Mouse (Mus musculus): ENCODE measurements around the gene Pde6h. TPM values are rescaled to one million over a fixed set of nuclear protein-coding genes. Genes with fewer than 3 reads are reported as not detected.
"Not testable (repeated sequence)": the region's sequence is repeated elsewhere in the genome, so short reads cannot be mapped to it uniquely, and the experiment has no call there.

Pde6h gene
- polyA plus RNA-seq, 1 experiment from 2014 or later: not detected

DNA sequence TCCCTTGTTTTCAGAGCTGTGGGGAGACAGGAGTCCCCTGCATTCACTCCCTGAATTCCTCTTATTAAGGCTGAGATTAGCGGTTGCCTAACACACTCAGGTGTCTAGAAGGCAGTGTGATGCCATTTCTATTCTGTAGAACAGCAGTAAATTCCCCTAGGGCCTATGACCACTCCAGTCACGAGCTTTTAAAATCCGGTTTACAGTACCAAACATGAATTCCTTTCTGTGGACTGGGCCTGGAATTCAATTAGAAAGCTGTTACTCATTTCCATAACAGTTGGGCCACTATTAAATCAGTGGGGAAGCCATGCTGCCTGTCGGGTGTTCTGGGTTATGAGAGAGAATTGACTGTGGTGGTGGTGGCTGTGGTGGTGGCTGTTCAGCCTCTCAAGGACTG, 24.1 kb downstream of the Pde6h start:
- H3K9me3 ChIP-seq: no peaks in the 10 kb centered on the region
- ATAC-seq (replicated peaks): no peak

DNA sequence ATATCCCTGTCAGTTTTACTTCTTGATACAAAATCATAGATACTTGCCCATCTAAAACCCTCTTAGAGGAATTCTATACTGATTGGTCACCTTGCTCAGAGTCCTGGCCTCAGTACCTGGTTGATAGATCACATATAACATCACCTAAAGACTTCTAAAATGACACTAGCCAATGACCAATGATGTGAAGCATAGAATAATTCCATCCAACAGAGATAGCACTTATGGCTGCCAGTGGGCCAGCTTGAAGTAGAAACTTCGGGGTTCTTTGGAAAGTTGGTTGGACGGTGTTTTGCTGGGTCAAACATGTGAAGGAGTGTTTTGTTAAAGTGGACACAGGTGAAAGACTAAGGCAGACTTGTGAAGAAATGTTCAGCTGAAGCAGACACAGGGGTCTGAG, 26.5 kb downstream of the Pde6h start:
- no peaks in the 10 kb centered on the region for H3K27me3 ChIP-seq (replicated peaks)
- WGBS: 92% methylated on average over 2 of the region's 2 CpGs
- ATAC-seq (replicated peaks): no peak
- H3K9ac ChIP-seq: no peak overlapping the region
- no peaks in the 10 kb centered on the region for H3K9me3 ChIP-seq
- H3K36me3 ChIP-seq (replicated peaks): no peaks in the 10 kb centered on the region
- H3K4me1 ChIP-seq: 0 out of 2 replicates have a peak, but pooled peaks cover 2% of the 10 kb centered on the region
- no peak overlapping the region for H3K27ac ChIP-seq
- H3K4me3 ChIP-seq: no peak overlapping the region
- H3K4me2 ChIP-seq: no peak overlapping the region

More for the DNA sequence above, 24.1 kb downstream of the Pde6h start:
- Histone ChIP-seq H3K27ac (no peak overlapping the region), H3K4me1 (0 out of 2 replicates have a peak, but pooled peaks cover 2% of the 10 kb centered on the region), H3K4me3 (no peak overlapping the region), H3K36me3 (replicated peaks) (no peaks in the 10 kb centered on the region), H3K9ac (no peak overlapping the region), H3K4me2 (no peak overlapping the region), H3K27me3 (replicated peaks) (no peaks in the 10 kb centered on the region)
- WGBS: 30% methylated on average over 4 of the region's 4 CpGs

GRCm38 (mm10) chr6:136952930-136953329, 29.3 kb downstream of the Pde6h start:
- no peak for ATAC-seq (replicated peaks)
- H3K4me2 ChIP-seq: no peak overlapping the region
- H3K4me3 ChIP-seq: no peak overlapping the region
- H3K9ac ChIP-seq: no peak overlapping the region
- no peak overlapping the region for H3K27ac ChIP-seq
- H3K9me3 ChIP-seq: no peaks in the 10 kb centered on the region
- H3K4me1 ChIP-seq: no peaks in the 10 kb centered on the region
- 94% methylated on average over 9 of the region's 9 CpGs for WGBS
- no peaks in the 10 kb centered on the region for H3K27me3 ChIP-seq (replicated peaks)
- H3K36me3 ChIP-seq (replicated peaks): no peaks in the 10 kb centered on the region

DNA sequence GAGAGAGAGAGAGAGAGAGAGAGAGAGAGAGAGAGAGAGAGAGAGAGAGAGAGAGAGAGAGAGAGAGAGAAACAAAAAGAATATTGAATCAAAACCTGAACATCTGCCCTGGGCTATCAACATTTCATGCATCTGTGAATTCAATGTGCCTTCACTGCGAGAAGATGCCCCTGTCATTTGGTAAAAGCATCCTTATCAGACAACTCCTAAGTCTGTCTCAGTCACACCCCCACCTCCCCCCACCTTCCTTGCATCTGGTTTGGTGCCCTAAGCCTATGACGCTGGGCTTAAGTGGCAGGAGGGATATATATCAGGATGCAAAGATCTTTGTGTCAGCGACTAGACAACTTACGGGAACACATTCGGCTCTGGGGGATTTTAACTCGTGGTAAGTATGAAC, 30.6 kb downstream of the Pde6h start:
- Histone ChIP-seq H3K4me3 (no peak overlapping the region), H3K9me3 (no peaks in the 10 kb centered on the region), H3K4me1 (no peaks in the 10 kb centered on the region), H3K27me3 (replicated peaks) (no peaks in the 10 kb centered on the region), H3K27ac (no peak overlapping the region), H3K36me3 (replicated peaks) (no peaks in the 10 kb centered on the region), H3K9ac (no peak overlapping the region), H3K4me2 (no peak overlapping the region)
- 83% methylated on average over 6 of the region's 6 CpGs for WGBS
- ATAC-seq (replicated peaks): no peak

DNA sequence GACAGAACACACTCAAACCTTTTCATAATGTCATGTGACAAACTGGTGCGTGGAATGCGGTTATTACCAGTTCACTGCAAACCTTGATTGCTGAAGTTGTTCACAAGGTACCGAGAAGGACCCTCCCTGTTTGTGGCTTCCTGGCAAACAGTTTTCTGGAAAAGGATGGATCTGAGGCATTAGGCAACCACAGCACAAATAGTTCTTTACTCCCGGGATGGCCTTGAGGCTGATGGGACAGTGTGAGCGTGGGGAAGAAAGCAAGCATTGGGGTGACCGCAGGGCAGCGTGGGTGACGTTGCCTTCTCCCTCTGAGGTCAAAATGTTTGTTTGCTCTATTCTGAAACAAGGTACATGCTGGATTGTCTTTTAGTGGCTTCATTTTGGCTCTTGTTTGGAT, 31.1 kb downstream of the Pde6h start:
- no peaks in the 10 kb centered on the region for H3K36me3 ChIP-seq (replicated peaks)
- 92% methylated on average over 8 of the region's 8 CpGs for WGBS
- H3K4me2 ChIP-seq: no peak overlapping the region
- no peak overlapping the region for H3K4me3 ChIP-seq
- no peaks in the 10 kb centered on the region for H3K4me1 ChIP-seq
- no peak overlapping the region for H3K9ac ChIP-seq
- no peaks in the 10 kb centered on the region for H3K27me3 ChIP-seq (replicated peaks)
- H3K27ac ChIP-seq: no peak overlapping the region
- H3K9me3 ChIP-seq: no peaks in the 10 kb centered on the region
- no peak for ATAC-seq (replicated peaks)

DNA sequence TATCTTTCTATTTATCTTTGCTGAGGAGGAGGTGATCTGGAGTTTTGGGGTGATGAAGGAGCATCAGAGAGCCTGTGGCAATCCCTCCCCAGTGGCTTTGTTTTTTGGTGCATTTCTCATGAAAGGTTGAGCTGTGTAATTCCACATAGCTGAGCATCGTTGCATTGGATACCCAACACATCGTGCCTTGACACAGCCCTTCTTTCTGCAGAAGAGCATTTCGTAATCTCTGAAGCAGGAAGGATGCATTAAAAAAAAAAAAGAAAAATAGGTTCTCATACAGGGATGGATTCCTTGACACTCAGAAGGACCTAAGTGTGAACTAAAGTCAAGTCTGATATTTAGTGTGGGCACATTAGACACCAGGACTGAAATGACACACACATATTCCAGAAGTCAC, 31.6 kb downstream of the Pde6h start:
- Histone ChIP-seq H3K9ac (no peak overlapping the region), H3K4me3 (no peak overlapping the region), H3K27ac (no peak overlapping the region), H3K9me3 (no peaks in the 10 kb centered on the region), H3K4me2 (no peak overlapping the region), H3K4me1 (no peaks in the 10 kb centered on the region), H3K36me3 (replicated peaks) (no peaks in the 10 kb centered on the region), H3K27me3 (replicated peaks) (no peaks in the 10 kb centered on the region)
- WGBS: 93% methylated on average over 3 of the region's 3 CpGs
- no peak for ATAC-seq (replicated peaks)

GRCm38 (mm10) chr6:136957062-136957461, 33.4 kb downstream of the Pde6h start:
- H3K9ac ChIP-seq: no peak overlapping the region
- no peaks in the 10 kb centered on the region for H3K4me1 ChIP-seq
- H3K36me3 ChIP-seq (replicated peaks): no peaks in the 10 kb centered on the region
- H3K27ac ChIP-seq: no peak overlapping the region
- ATAC-seq (replicated peaks): no peak
- no peaks in the 10 kb centered on the region for H3K9me3 ChIP-seq
- H3K27me3 ChIP-seq (replicated peaks): no peaks in the 10 kb centered on the region
- H3K4me3 ChIP-seq: no peak overlapping the region
- no peak overlapping the region for H3K4me2 ChIP-seq
- 59% methylated on average over 7 of the region's 7 CpGs for WGBS

GRCm38 (mm10) chr6:136959131-136959530, 35.5 kb downstream of the Pde6h start:
- no peaks in the 10 kb centered on the region for H3K27me3 ChIP-seq (replicated peaks)
- H3K9me3 ChIP-seq: no peaks in the 10 kb centered on the region
- H3K4me3 ChIP-seq: no peak overlapping the region
- ATAC-seq (replicated peaks): no peak
- no peak overlapping the region for H3K27ac ChIP-seq
- WGBS: 62% methylated on average over 11 of the region's 11 CpGs
- no peak overlapping the region for H3K9ac ChIP-seq
- no peaks in the 10 kb centered on the region for H3K36me3 ChIP-seq (replicated peaks)
- no peaks in the 10 kb centered on the region for H3K4me1 ChIP-seq
- H3K4me2 ChIP-seq: no peak overlapping the region

GRCm38 (mm10) chr6:136962957-136963356, 39.3 kb downstream of the Pde6h start:
- Histone ChIP-seq H3K4me1 (no peaks in the 10 kb centered on the region), H3K36me3 (replicated peaks) (no peaks in the 10 kb centered on the region), H3K4me2 (no peak overlapping the region), H3K9me3 (no peaks in the 10 kb centered on the region), H3K9ac (no peak overlapping the region), H3K4me3 (no peak overlapping the region), H3K27ac (no peak overlapping the region), H3K27me3 (replicated peaks) (no peaks in the 10 kb centered on the region)
- WGBS: 86% methylated on average over 11 of the region's 11 CpGs
- ATAC-seq (replicated peaks): no peak

DNA sequence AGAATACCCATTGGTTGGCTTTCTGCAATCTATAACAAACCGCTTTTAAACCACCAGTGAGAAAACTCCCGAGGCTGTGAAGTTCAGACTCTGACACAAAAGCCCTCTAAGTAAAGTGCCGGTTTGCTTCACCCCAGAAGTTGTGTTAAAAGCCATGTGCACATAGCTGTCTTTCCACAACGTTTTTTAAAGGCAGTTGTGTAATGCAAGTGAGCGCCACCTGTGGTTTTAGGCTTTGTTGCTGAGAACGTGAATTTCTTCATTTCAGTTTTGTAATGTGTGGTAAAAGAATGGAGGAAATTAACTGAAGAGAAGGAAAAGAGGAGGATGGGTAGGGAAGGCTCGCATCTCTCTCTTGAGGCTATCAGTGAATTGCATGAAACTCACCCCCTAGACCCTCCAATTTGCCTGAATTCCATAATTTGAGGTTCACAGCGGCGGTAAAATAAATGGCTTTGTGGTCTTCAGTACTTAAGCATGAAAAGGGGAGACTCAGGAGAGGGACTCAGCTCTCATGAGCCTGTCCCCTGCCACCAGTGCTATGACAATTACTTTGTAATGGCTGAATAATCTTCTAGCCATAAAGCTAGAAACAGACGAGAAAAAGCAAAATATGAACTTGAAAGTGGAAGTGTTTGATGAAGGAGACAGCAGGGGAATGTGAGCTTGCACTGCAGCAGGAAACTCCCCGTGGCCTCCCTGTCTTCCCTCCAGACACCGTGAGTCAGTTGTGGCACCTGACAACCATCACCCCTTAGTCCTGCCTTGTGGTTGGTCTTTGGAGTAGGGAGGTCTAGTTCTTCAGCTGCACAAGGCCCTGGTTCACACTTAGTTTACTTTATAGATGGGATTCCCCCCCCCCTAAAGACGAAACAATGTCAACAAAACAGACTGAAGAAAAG, 41.2 kb downstream of the Pde6h start:
- no peaks in the 10 kb centered on the region for H3K27me3 ChIP-seq (replicated peaks)
- no peaks in the 10 kb centered on the region for H3K4me1 ChIP-seq
- 69% methylated on average over 13 of the region's 13 CpGs for WGBS
- H3K4me3 ChIP-seq: no peak overlapping the region
- H3K36me3 ChIP-seq (replicated peaks): no peaks in the 10 kb centered on the region
- no peak overlapping the region for H3K27ac ChIP-seq
- H3K4me2 ChIP-seq: no peak overlapping the region
- no peak overlapping the region for H3K9ac ChIP-seq
- H3K9me3 ChIP-seq: no peaks in the 10 kb centered on the region
- ATAC-seq (replicated peaks): no peak

DNA sequence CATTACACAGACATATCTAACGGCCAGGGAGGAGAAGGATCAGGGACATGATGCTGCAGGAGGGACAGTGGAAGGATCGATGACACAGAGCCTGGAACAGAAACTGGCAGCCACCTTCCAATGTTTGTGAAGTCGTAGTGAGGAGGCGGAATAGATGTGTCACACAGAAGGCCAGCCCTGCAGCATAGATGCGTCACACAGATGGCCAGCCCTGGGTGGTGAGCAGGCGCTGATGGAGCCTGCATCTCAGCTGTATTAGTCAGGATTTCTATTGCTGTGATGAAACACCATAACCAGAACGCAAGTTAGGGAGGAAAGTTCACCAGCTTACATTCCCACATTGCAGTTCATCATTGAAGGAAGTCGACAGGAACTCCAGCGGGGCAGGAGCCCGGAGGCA, 42.3 kb downstream of the Pde6h start:
- Histone ChIP-seq H3K4me1 (no peaks in the 10 kb centered on the region), H3K4me2 (no peak overlapping the region), H3K36me3 (replicated peaks) (no peaks in the 10 kb centered on the region), H3K9me3 (no peaks in the 10 kb centered on the region), H3K4me3 (no peak overlapping the region), H3K27me3 (replicated peaks) (no peaks in the 10 kb centered on the region), H3K9ac (no peak overlapping the region), H3K27ac (no peak overlapping the region)
- 79% methylated on average over 10 of the region's 10 CpGs for WGBS
- ATAC-seq (replicated peaks): no peak

GRCm38 (mm10) chr6:136967466-136967865, 43.8 kb downstream of the Pde6h start:
- Histone ChIP-seq H3K36me3 (replicated peaks) (no peaks in the 10 kb centered on the region), H3K4me1 (no peaks in the 10 kb centered on the region), H3K4me2 (no peak overlapping the region), H3K27me3 (replicated peaks) (no peaks in the 10 kb centered on the region), H3K9me3 (no peaks in the 10 kb centered on the region), H3K27ac (no peak overlapping the region), H3K9ac (no peak overlapping the region), H3K4me3 (no peak overlapping the region)
- WGBS: 54% methylated on average over 4 of the region's 4 CpGs
- ATAC-seq (replicated peaks): no peak

GRCm38 (mm10) chr6:136968877-136969276, 45.2 kb downstream of the Pde6h start:
- WGBS: 37% methylated on average over 4 of the region's 4 CpGs
- H3K27me3 ChIP-seq (replicated peaks); H3K9ac ChIP-seq; H3K9me3 ChIP-seq; ATAC-seq (replicated peaks); H3K4me3 ChIP-seq; H3K27ac ChIP-seq; H3K36me3 ChIP-seq (replicated peaks); H3K4me1 ChIP-seq; H3K4me2 ChIP-seq: not testable (repeated sequence)
